Comparison of ENCODE assay signal across 8 mouse cellular contexts in genomic region chr3:152105341-152105740, GRCm38 (mm10).
DNase-seq lines count a peak whose midpoint lies in the region; ATAC-seq and TF ChIP-seq lines count a peak whose summit lies in the region.

No protein-coding gene starts in this region.

- peak; percentile 68 for ATAC-seq in heart, embryonic 13.5 days (ENCODE audit: extremely low read depth, insufficient number of reproducible peaks, low FRiP score, low TSS enrichment)
- peak; percentile 65; the same call in 1 of the 2 replicates for ATAC-seq in kidney, postnatal 0 days (replicated peaks; ENCODE audit: low FRiP score, low read depth)
- peak; percentile 69 for ATAC-seq in liver, embryonic 12.5 days

- peak; percentile 19 for TF ChIP-seq RAD21 in CH12.LX (IDR thresholded peaks at IDR 0.05; ENCODE audit: low read depth, low read length)

- in situ Hi-C loops in CH12.LX (cut with MboI; ENCODE audit: low pct_ligation_motif_present, low pct_unique_long_range_greater_than_20kb, low sequenced_read_pairs) = loop anchor here (25.0 kb wide), 1 partner anchor 632 kb away; no protein-coding TSS in a partner anchor

- no peak overlapping the region for H3K9ac ChIP-seq in CH12.LX (ENCODE audit: insufficient read depth, low read depth)
- peak overlapping the region; percentile 15; the same call in 1 of the 2 replicates for H3K9ac ChIP-seq in heart, embryonic 13.5 days
- no peak overlapping the region for H3K9ac ChIP-seq in kidney, postnatal 0 days (ENCODE audit: low read depth, low read length)
- H3K9ac ChIP-seq in liver, embryonic 12.5 days = no peak overlapping the region

- no peak overlapping the region for H3K4me3 ChIP-seq in CH12.LX (replicated peaks in 1 of 3; ENCODE audit: low read depth in 2 of 3, low read length in 2 of 3, poor library complexity in 1 of 3)
- H3K4me3 ChIP-seq in brown adipose tissue, adult 24 weeks (ENCODE audit: insufficient read depth, low read depth, low read length) = 0 out of 2 replicates have a peak overlapping the region, but pooled peaks have one; percentile 7
- peak overlapping the region; percentile 56 for H3K4me3 ChIP-seq in forebrain, embryonic 10.5 days
- H3K4me3 ChIP-seq in heart, embryonic 13.5 days = peak overlapping the region; percentile 52
- no peak overlapping the region for H3K4me3 ChIP-seq in kidney, postnatal 0 days (replicated peaks; ENCODE audit: low read depth, low read length)
- H3K4me3 ChIP-seq in liver, embryonic 12.5 days = peak overlapping the region; percentile 12; the same call in 1 of the 2 replicates
- H3K4me3 ChIP-seq in testis, adult 2 months (ENCODE audit: control insufficient read depth, low read depth, low read length) = peak overlapping the region; percentile 59

- TF ChIP-seq CTCF in CH12.LX (conservative IDR thresholded peaks at IDR 0.05 in 1 of 2, IDR thresholded peaks at IDR 0.05 in 1 of 2; ENCODE audit: low read depth in 2 of 2, low read length in 2 of 2) = peak in 1 of 2 experiments; percentile 59; a peak in 2 of 4 replicates
- TF ChIP-seq CTCF in kidney, postnatal 0 days (IDR thresholded peaks at IDR 0.05; ENCODE audit: low read depth) = peak; percentile 88
- TF ChIP-seq CTCF in testis, adult 2 months (IDR thresholded peaks at IDR 0.05; ENCODE audit: control insufficient read depth, insufficient read depth, insufficient replicate concordance, low read depth, low read length) = peak; percentile 73; the same call in 1 of the 2 replicates

- H3K27me3 ChIP-seq in CH12.LX (replicated peaks) = no peaks in the 10 kb centered on the region
- H3K27me3 ChIP-seq in forebrain, embryonic 10.5 days (ENCODE audit: poor library complexity, severe bottlenecking) = peaks cover 59% of the 10 kb centered on the region
- peaks cover 8% of the 10 kb centered on the region; the same call in 1 of the 2 replicates for H3K27me3 ChIP-seq in heart, embryonic 13.5 days (replicated peaks)
- H3K27me3 ChIP-seq in kidney, postnatal 0 days (ENCODE audit: insufficient read depth, low read length) = no peaks in the 10 kb centered on the region
- peaks cover 59% of the 10 kb centered on the region for H3K27me3 ChIP-seq in liver, embryonic 12.5 days (replicated peaks)
- H3K27me3 ChIP-seq in testis, adult 2 months (ENCODE audit: control insufficient read depth, insufficient read depth, low read length) = no peaks in the 10 kb centered on the region

- 2% methylated on average over 14 of the region's 14 CpGs for WGBS in forebrain, embryonic 10.5 days
- WGBS in heart, embryonic 13.5 days = 3% methylated on average over 14 of the region's 14 CpGs
- 6% methylated on average over 14 of the region's 14 CpGs for WGBS in kidney, postnatal 0 days
- 5% methylated on average over 14 of the region's 14 CpGs for WGBS in liver, embryonic 12.5 days (ENCODE audit: insufficient replicate concordance)

- no peak for TF ChIP-seq POLR2A in CH12.LX (IDR thresholded peaks at IDR 0.05; ENCODE audit: low read depth, low read length)
- TF ChIP-seq POLR2A in testis, adult 2 months (IDR thresholded peaks at IDR 0.05; ENCODE audit: control insufficient read depth, low read depth, low read length) = no peak

- no peak overlapping the region for H3K27ac ChIP-seq in CH12.LX (ENCODE audit: insufficient read depth, low read depth)
- H3K27ac ChIP-seq in brown adipose tissue, adult 24 weeks (replicated peaks; ENCODE audit: low read depth, low read length) = no peak overlapping the region
- no peak overlapping the region for H3K27ac ChIP-seq in forebrain, embryonic 10.5 days
- no peak overlapping the region for H3K27ac ChIP-seq in heart, embryonic 13.5 days (replicated peaks)
- no peak overlapping the region for H3K27ac ChIP-seq in kidney, postnatal 0 days
- H3K27ac ChIP-seq in liver, embryonic 12.5 days = no peak overlapping the region
- no peak overlapping the region for H3K27ac ChIP-seq in testis, adult 2 months (ENCODE audit: control insufficient read depth, insufficient read depth, low read depth, low read length)

- peaks cover 0 to 4% of the 10 kb centered on the region in 2 experiments for H3K36me3 ChIP-seq in CH12.LX (replicated peaks in 1 of 2; ENCODE audit: control insufficient read depth in 1 of 2, insufficient read depth in 1 of 2, low read length in 1 of 2)
- no peaks in the 10 kb centered on the region for H3K36me3 ChIP-seq in forebrain, embryonic 10.5 days (replicated peaks)
- H3K36me3 ChIP-seq in heart, embryonic 13.5 days = no peaks in the 10 kb centered on the region
- H3K36me3 ChIP-seq in kidney, postnatal 0 days (ENCODE audit: insufficient read depth, low read length) = no peaks in the 10 kb centered on the region
- H3K36me3 ChIP-seq in liver, embryonic 12.5 days = no peaks in the 10 kb centered on the region
- H3K36me3 ChIP-seq in testis, adult 2 months (ENCODE audit: control insufficient read depth, insufficient read depth, low read length) = no peaks in the 10 kb centered on the region

- no peak overlapping the region for H3K4me2 ChIP-seq in CH12.LX (ENCODE audit: insufficient read depth, low read depth, poor library complexity, severe bottlenecking)
- H3K4me2 ChIP-seq in heart, embryonic 13.5 days = peak overlapping the region; percentile 86
- H3K4me2 ChIP-seq in kidney, postnatal 0 days (ENCODE audit: low read length) = peak overlapping the region; percentile 45
- H3K4me2 ChIP-seq in liver, embryonic 12.5 days = peak overlapping the region; percentile 35

- DNase-seq in CH12.LX (ENCODE audit: extremely low read depth) = no peak
- peak; percentile 82 for DNase-seq in forebrain, embryonic 10.5 days (ENCODE audit: extremely low spot score, low spot score)
- peak; percentile 91 for DNase-seq in kidney, postnatal 0 days (ENCODE audit: low spot score)
- peak; percentile 55 for DNase-seq in naive thymus-derived CD4-positive, alpha-beta T cell, adult 2 months (ENCODE audit: low read depth)

- dilution Hi-C loops in CH12.LX (cut with MboI; ENCODE audit: extremely low pct_ligation_motif_present, extremely low pct_unique_long_range_greater_than_20kb, low sequenced_read_pairs) = no loop called here

- no peaks in the 10 kb centered on the region for H3K79me2 ChIP-seq in CH12.LX (replicated peaks; ENCODE audit: control insufficient read depth, extremely low read depth, insufficient read depth, poor library complexity, severe bottlenecking)

- peaks cover 16% of the 10 kb centered on the region for H3K9me3 ChIP-seq in CH12.LX (replicated peaks; ENCODE audit: low read length)
- H3K9me3 ChIP-seq in forebrain, embryonic 10.5 days = no peaks in the 10 kb centered on the region
- 0 out of 2 replicates have a peak, but pooled peaks cover 3% of the 10 kb centered on the region for H3K9me3 ChIP-seq in heart, embryonic 13.5 days
- H3K9me3 ChIP-seq in kidney, postnatal 0 days (replicated peaks; ENCODE audit: low read length) = no peaks in the 10 kb centered on the region
- H3K9me3 ChIP-seq in liver, embryonic 12.5 days (replicated peaks) = 0 out of 2 replicates have a peak, but pooled peaks cover 2% of the 10 kb centered on the region

- TF ChIP-seq EP300 in CH12.LX (IDR thresholded peaks at IDR 0.05; ENCODE audit: low read length) = no peak

- H3K4me1 ChIP-seq in CH12.LX (ENCODE audit: control insufficient read depth in 1 of 2, insufficient read depth in 2 of 2) = peaks cover 6 to 12% of the 10 kb centered on the region in 2 experiments
- peaks cover 6% of the 10 kb centered on the region; the same call in 1 of the 2 replicates for H3K4me1 ChIP-seq in brown adipose tissue, adult 24 weeks (ENCODE audit: control insufficient read depth, insufficient read depth, insufficient read length, low read length)
- H3K4me1 ChIP-seq in forebrain, embryonic 10.5 days = peaks cover 52% of the 10 kb centered on the region
- peaks cover 46% of the 10 kb centered on the region for H3K4me1 ChIP-seq in heart, embryonic 13.5 days
- H3K4me1 ChIP-seq in kidney, postnatal 0 days (replicated peaks; ENCODE audit: insufficient read depth, low read length) = peaks cover 10% of the 10 kb centered on the region
- peaks cover 24% of the 10 kb centered on the region for H3K4me1 ChIP-seq in liver, embryonic 12.5 days
- H3K4me1 ChIP-seq in testis, adult 2 months (ENCODE audit: control insufficient read depth, insufficient read depth, low read length) = peaks cover 27% of the 10 kb centered on the region

TF ChIP-seq in CH12.LX, 34 proteins besides CTCF, POLR2A, EP300 and RAD21:
- no peak for TF ChIP-seq MAZ (IDR thresholded peaks at IDR 0.05; ENCODE audit: low read depth, low read length)
- TF ChIP-seq SMC3 (IDR thresholded peaks at IDR 0.05; ENCODE audit: low read depth, low read length) = peak; percentile 20; the same call in 1 of the 2 replicates

Comparison
In these comparisons a context has a peak if more than half of its experiments do, and no peak if none do; other contexts are left out.
1. H3K4me3 ChIP-seq: peak in brown adipose tissue, adult 24 weeks (single experiment), forebrain, embryonic 10.5 days (single experiment), heart, embryonic 13.5 days (single experiment), liver, embryonic 12.5 days (single experiment) and testis, adult 2 months (single experiment); none in CH12.LX (0 of 3) and kidney, postnatal 0 days (single experiment).
2. Peak in every context shown above with its lines, with median percentiles within 50 percentile points of each other: ATAC-seq.